8 mouse cellular contexts compared by ENCODE assay signal in genomic region chr8:121832503-121832902, GRCm38 (mm10). TPM values are rescaled to one million over a fixed set of nuclear protein-coding genes. Genes with fewer than 3 reads are reported as not detected.
A peak's percentile ranks its signal among the peaks of the same experiment; 100 is the strongest.
DNase-seq lines count a peak whose midpoint lies in the region; ATAC-seq and TF ChIP-seq lines count a peak whose summit lies in the region.

No protein-coding gene starts in this region.

- H3K27me3 ChIP-seq in heart, embryonic 12.5 days (replicated peaks), result no peaks in the 10 kb centered on the region

- no peak overlapping the region; the same call in 1 of the 2 replicates for H3K4me2 ChIP-seq in heart, embryonic 12.5 days

- no peak overlapping the region for H3K4me3 ChIP-seq in heart, embryonic 12.5 days
- no peak overlapping the region for H3K4me3 ChIP-seq in lung, adult 2 months (replicated peaks; ENCODE audit: extremely low read depth, low read depth, low read length)

- peak; percentile 73 for DNase-seq in cerebellum, adult 11 months
- peak; percentile 85 for DNase-seq in embryo, embryonic 10.5 days (ENCODE audit: low spot score)
- peak; percentile 36 for DNase-seq in large intestine, adult 2 months (ENCODE audit: low read depth, low spot score)
- DNase-seq in lung, adult 2 months, result peak; percentile 56
- peak; percentile 54 for DNase-seq in retina, postnatal 7 days (ENCODE audit: low read depth, low spot score)

- TF ChIP-seq CTCF in lung, adult 2 months (IDR thresholded peaks at IDR 0.05; ENCODE audit: insufficient read depth, low read length), result no peak

- no peaks in the 10 kb centered on the region for H3K36me3 ChIP-seq in heart, embryonic 12.5 days

- TF ChIP-seq POLR2A in lung, adult 2 months (IDR thresholded peaks at IDR 0.05; ENCODE audit: borderline replicate concordance, extremely low read depth, low read depth, low read length), result no peak

- H3K9ac ChIP-seq in heart, embryonic 12.5 days, result no peak overlapping the region

- no peak overlapping the region for H3K27ac ChIP-seq in heart, embryonic 12.5 days (ENCODE audit: poor library complexity, severe bottlenecking)

- H3K4me1 ChIP-seq in heart, embryonic 12.5 days (replicated peaks), result peaks cover 18% of the 10 kb centered on the region
- no peaks in the 10 kb centered on the region for H3K4me1 ChIP-seq in lung, adult 2 months (ENCODE audit: control insufficient read depth, insufficient read depth, low read length)

- no peaks in the 10 kb centered on the region for H3K9me3 ChIP-seq in heart, embryonic 12.5 days (replicated peaks)

- WGBS in heart, embryonic 12.5 days, result 14% methylated on average over 6 of the region's 6 CpGs
- 11% methylated on average over 6 of the region's 6 CpGs for WGBS in large intestine, adult 2 months
- 6% methylated on average over 6 of the region's 6 CpGs for WGBS in lung, adult 2 months

- no peak for ATAC-seq in cerebellum, adult (ENCODE audit: insufficient number of reproducible peaks, low FRiP score, low TSS enrichment)
- peak; percentile 76 for ATAC-seq in activated CD4-positive, CD25-positive, alpha-beta regulatory T cell, adult 4 months
- ATAC-seq in heart, embryonic 12.5 days (ENCODE audit: insufficient number of reproducible peaks, low FRiP score), result peak; percentile 45; the same call in 1 of the 2 replicates

RNA-seq across cellular contexts. Expression of gene Klhdc4, which starts 3.1 kb away (rescaled TPM):
- 10 to 100 TPM; 17.7 to 18.6 TPM for polyA plus RNA-seq in activated CD4-positive, CD25-positive, alpha-beta regulatory T cell, adult 4 months (2017; shearing (Covaris generic))
- 27.7 and 28.2 TPM in 2 replicates for polyA plus RNA-seq in heart, embryonic 12.5 days (2016; fragmentation: Nextera tagmentation; extraction: Ambion mirVana)
- 11.5 and 16.9 TPM in 2 replicates for polyA plus RNA-seq in large intestine, adult 2 months (2012; rRNA removed)
- polyA plus RNA-seq in lung, adult 2 months (2012; rRNA removed), result 32.9 and 36.1 TPM in 2 replicates
